Mouse (Mus musculus): ENCODE data around the gene Kbtbd12. TPM values are rescaled to one million over a fixed set of nuclear protein-coding genes. Genes with fewer than 3 reads are reported as not detected.

The Kbtbd12 gene
- polyA plus RNA-seq, 1 experiment from 2014 or later: 1.5 TPM

- 66% methylated on average over 4 of the region's 4 CpGs for WGBS (ENCODE audit: insufficient replicate concordance)
- no peak overlapping the region for H3K27ac ChIP-seq (replicated peaks)
- no peaks in the 10 kb centered on the region for H3K27me3 ChIP-seq
- H3K4me3 ChIP-seq (replicated peaks): no peak overlapping the region
- H3K36me3 ChIP-seq (replicated peaks): no peaks in the 10 kb centered on the region
- H3K9ac ChIP-seq: no peak overlapping the region
- H3K4me2 ChIP-seq: no peak overlapping the region
- ATAC-seq (ENCODE audit: insufficient read depth): no peak
- peaks cover 48% of the 10 kb centered on the region for H3K4me1 ChIP-seq (replicated peaks)
- H3K9me3 ChIP-seq (replicated peaks): 0 out of 2 replicates have a peak, but pooled peaks cover 3% of the 10 kb centered on the region
Measured at GRCm38 (mm10) chr6:88641346-88641920, 3.7 kb upstream of the Kbtbd12 start.

- ATAC-seq (ENCODE audit: insufficient read depth): peak; percentile 62
- 0 out of 2 replicates have a peak overlapping the region, but pooled peaks have one; percentile 16 for H3K9ac ChIP-seq
- 0 out of 2 replicates have a peak, but pooled peaks cover 4% of the 10 kb centered on the region for H3K9me3 ChIP-seq (replicated peaks)
- H3K4me1 ChIP-seq (replicated peaks): peaks cover 58% of the 10 kb centered on the region
- H3K27ac ChIP-seq (replicated peaks): peak overlapping the region; percentile 57
- no peaks in the 10 kb centered on the region for H3K36me3 ChIP-seq (replicated peaks)
- WGBS (ENCODE audit: insufficient replicate concordance): 13% methylated on average over 3 of the region's 3 CpGs
- H3K27me3 ChIP-seq: no peaks in the 10 kb centered on the region
- 0 out of 2 replicates have a peak overlapping the region, but pooled peaks have one; percentile 3 for H3K4me3 ChIP-seq (replicated peaks)
- peak overlapping the region; percentile 52 for H3K4me2 ChIP-seq
Measured at GRCm38 (mm10) chr6:88640331-88640730, 2.6 kb upstream of the Kbtbd12 start.

GRCm38 (mm10) chr6:88639921-88640320 lies 2.2 kb upstream of the Kbtbd12 start:
- Histone ChIP-seq H3K4me1 (replicated peaks) (peaks cover 62% of the 10 kb centered on the region), H3K27me3 (no peaks in the 10 kb centered on the region), H3K9ac (0 out of 2 replicates have a peak overlapping the region, but pooled peaks have one; percentile 16), H3K4me2 (peak overlapping the region; percentile 52), H3K9me3 (replicated peaks) (0 out of 2 replicates have a peak, but pooled peaks cover 8% of the 10 kb centered on the region), H3K4me3 (replicated peaks) (0 out of 2 replicates have a peak overlapping the region, but pooled peaks have one; percentile 3), H3K36me3 (replicated peaks) (no peaks in the 10 kb centered on the region), H3K27ac (replicated peaks) (peak overlapping the region; percentile 57)
- ATAC-seq (ENCODE audit: insufficient read depth): no peak
- WGBS (ENCODE audit: insufficient replicate concordance): 8% methylated on average over 9 of the region's 9 CpGs

GRCm38 (mm10) chr6:88639372-88639920 lies 1.7 kb upstream of the Kbtbd12 start:
- Histone ChIP-seq H3K9ac (no peak overlapping the region), H3K27me3 (no peaks in the 10 kb centered on the region), H3K27ac (replicated peaks) (peak overlapping the region; percentile 57; the same call in 1 of the 2 replicates), H3K4me2 (0 out of 2 replicates have a peak overlapping the region, but pooled peaks have one; percentile 52), H3K4me1 (replicated peaks) (peaks cover 66% of the 10 kb centered on the region), H3K36me3 (replicated peaks) (no peaks in the 10 kb centered on the region), H3K9me3 (replicated peaks) (0 out of 2 replicates have a peak, but pooled peaks cover 8% of the 10 kb centered on the region), H3K4me3 (replicated peaks) (no peak overlapping the region)
- ATAC-seq (ENCODE audit: insufficient read depth): no peak
- WGBS (ENCODE audit: insufficient replicate concordance): 34% methylated on average over 6 of the region's 6 CpGs

GRCm38 (mm10) chr6:88638917-88639316 lies 1.2 kb upstream of the Kbtbd12 start:
- Histone ChIP-seq H3K27ac (replicated peaks) (peak overlapping the region; percentile 57), H3K9ac (no peak overlapping the region), H3K9me3 (replicated peaks) (0 out of 2 replicates have a peak, but pooled peaks cover 8% of the 10 kb centered on the region), H3K4me2 (no peak overlapping the region), H3K27me3 (no peaks in the 10 kb centered on the region), H3K36me3 (replicated peaks) (no peaks in the 10 kb centered on the region), H3K4me1 (replicated peaks) (peaks cover 71% of the 10 kb centered on the region), H3K4me3 (replicated peaks) (no peak overlapping the region)
- ATAC-seq (ENCODE audit: insufficient read depth): no peak
- WGBS (ENCODE audit: insufficient replicate concordance): 37% methylated on average over 1 of the region's 1 CpGs

- Histone ChIP-seq H3K9ac (peak overlapping the region; percentile 28; the same call in 1 of the 2 replicates), H3K36me3 (replicated peaks) (no peaks in the 10 kb centered on the region), H3K9me3 (replicated peaks) (0 out of 2 replicates have a peak, but pooled peaks cover 8% of the 10 kb centered on the region), H3K4me1 (replicated peaks) (peaks cover 89% of the 10 kb centered on the region), H3K27me3 (no peaks in the 10 kb centered on the region), H3K4me2 (peak overlapping the region; percentile 61), H3K4me3 (replicated peaks) (peak overlapping the region; percentile 15; the same call in 1 of the 2 replicates), H3K27ac (replicated peaks) (peak overlapping the region; percentile 92)
- ATAC-seq (ENCODE audit: insufficient read depth): peak; percentile 83
- 55% methylated on average over 6 of the region's 6 CpGs for WGBS (ENCODE audit: insufficient replicate concordance)
Measured at GRCm38 (mm10) chr6:88635881-88636754, 1.6 kb downstream of the Kbtbd12 start.

GRCm38 (mm10) chr6:88631293-88631692 lies 6.5 kb downstream of the Kbtbd12 start:
- Histone ChIP-seq H3K36me3 (replicated peaks) (no peaks in the 10 kb centered on the region), H3K4me2 (no peak overlapping the region), H3K4me1 (replicated peaks) (peaks cover 84% of the 10 kb centered on the region), H3K9ac (no peak overlapping the region), H3K27ac (replicated peaks) (no peak overlapping the region; the same call in 1 of the 2 replicates), H3K27me3 (no peaks in the 10 kb centered on the region), H3K4me3 (replicated peaks) (no peak overlapping the region), H3K9me3 (replicated peaks) (0 out of 2 replicates have a peak, but pooled peaks cover 5% of the 10 kb centered on the region)
- 14% methylated on average over 6 of the region's 6 CpGs for WGBS (ENCODE audit: insufficient replicate concordance)
- no peak for ATAC-seq (ENCODE audit: insufficient read depth)

- Histone ChIP-seq H3K9ac (no peak overlapping the region), H3K27me3 (no peaks in the 10 kb centered on the region), H3K36me3 (replicated peaks) (no peaks in the 10 kb centered on the region), H3K4me3 (replicated peaks) (no peak overlapping the region), H3K9me3 (replicated peaks) (0 out of 2 replicates have a peak, but pooled peaks cover 5% of the 10 kb centered on the region), H3K4me1 (replicated peaks) (peaks cover 82% of the 10 kb centered on the region), H3K27ac (replicated peaks) (no peak overlapping the region; the same call in 1 of the 2 replicates), H3K4me2 (no peak overlapping the region)
- WGBS (ENCODE audit: insufficient replicate concordance): 46% methylated on average over 5 of the region's 5 CpGs
- ATAC-seq (ENCODE audit: insufficient read depth): no peak
Measured at GRCm38 (mm10) chr6:88630560-88630959, 7.2 kb downstream of the Kbtbd12 start.

GRCm38 (mm10) chr6:88629821-88630220 lies 7.9 kb downstream of the Kbtbd12 start:
- Histone ChIP-seq H3K27me3 (no peaks in the 10 kb centered on the region), H3K27ac (replicated peaks) (no peak overlapping the region)
- WGBS (ENCODE audit: insufficient replicate concordance): 78% methylated on average over 2 of the region's 2 CpGs

GRCm38 (mm10) chr6:88627317-88627811 lies 10.4 kb downstream of the Kbtbd12 start:
- Histone ChIP-seq H3K9ac (peak overlapping the region; percentile 81), H3K4me3 (replicated peaks) (peak overlapping the region; percentile 68), H3K4me2 (peak overlapping the region; percentile 98), H3K36me3 (replicated peaks) (no peaks in the 10 kb centered on the region), H3K27ac (replicated peaks) (peak overlapping the region; percentile 79), H3K9me3 (replicated peaks) (no peaks in the 10 kb centered on the region), H3K4me1 (replicated peaks) (peaks cover 55% of the 10 kb centered on the region), H3K27me3 (no peaks in the 10 kb centered on the region)
- ATAC-seq (ENCODE audit: insufficient read depth): peak; percentile 84
- under 1% methylated on average over 51 of the region's 51 CpGs for WGBS (ENCODE audit: insufficient replicate concordance)

More at GRCm38 (mm10) chr6:88629821-88630220, 7.9 kb downstream of the Kbtbd12 start:
- no peak overlapping the region for H3K4me2 ChIP-seq
- peaks cover 74% of the 10 kb centered on the region for H3K4me1 ChIP-seq (replicated peaks)
- no peak overlapping the region for H3K9ac ChIP-seq
- ATAC-seq (ENCODE audit: insufficient read depth): no peak
- no peaks in the 10 kb centered on the region for H3K36me3 ChIP-seq (replicated peaks)
- H3K9me3 ChIP-seq (replicated peaks): no peaks in the 10 kb centered on the region
- H3K4me3 ChIP-seq (replicated peaks): no peak overlapping the region
